Mouse (Mus musculus) kidney, embryonic 16.5 days (tissue): ENCODE data around the gene Armh4. TPM values are rescaled to one million over a fixed set of nuclear protein-coding genes. Genes with fewer than 3 reads are reported as not detected.

Experiments
- ATAC-seq: fragments of 200-750 bp; cut with Nextera tagmentation; 2 replicates; pipeline ENCODE4 v1.8.0; 2017; ENCODE audit warnings: moderate TSS enrichment; ENCODE audit not compliant: low FRiP score, low TSS enrichment
- H3K27ac ChIP-seq: fragments of 300-500 bp; sonication (generic); 2 replicates; pipeline ENCODE4 v1.5.1; 2014; ENCODE audit warnings: low read length
- H3K27me3 ChIP-seq: fragments of 300-500 bp; sonication (generic); 2 replicates; pipeline ENCODE4 v1.6.1; 2014; ENCODE audit warnings: low read length, control low read depth, mixed read lengths; ENCODE audit not compliant: insufficient read depth
- H3K36me3 ChIP-seq: fragments of 300-500 bp; sonication (generic); 2 replicates; pipeline ENCODE4 v1.6.1; 2014; ENCODE audit warnings: low read length, control low read depth, mixed read lengths; ENCODE audit not compliant: insufficient read depth
- H3K4me1 ChIP-seq: fragments of 300-500 bp; sonication (generic); 2 replicates; pipeline ENCODE4 v1.6.1; 2014; ENCODE audit warnings: low read length, control low read depth, mixed read lengths; ENCODE audit not compliant: insufficient read depth
- H3K4me2 ChIP-seq: fragments of 300-500 bp; sonication (generic); replicated peaks from 2 replicates; pipeline ENCODE4 v1.6.1; 2014; ENCODE audit warnings: low read depth, low read length
- H3K4me3 ChIP-seq: fragments of 300-500 bp; sonication (generic); 2 replicates; pipeline ENCODE4 v1.5.1; 2014; ENCODE audit warnings: mild to moderate bottlenecking, low read length
- H3K9ac ChIP-seq: fragments of 300-500 bp; sonication (generic); replicated peaks from 2 replicates; pipeline ENCODE4 v1.6.1; 2014; ENCODE audit warnings: low read length
- H3K9me3 ChIP-seq: fragments of 300-500 bp; sonication (generic); 2 replicates; pipeline ENCODE4 v1.6.1; 2016; ENCODE audit warnings: low read length, control low read depth
- WGBS: fragments of 180-500 bp; shearing (Covaris S2); extraction: QIAGEN DNeasy Blood & Tissue Kit; methylation state at CpG from one replicate; pipeline ENCODE4 v1.1.7; 2014; 5-methylcytosine and 5-hydroxymethylcytosine counted together
- polyA plus RNA-seq: library from polyadenylated mRNA; unstranded; fragments of >200 nt; fragmentation: Nextera tagmentation; extraction: Ambion mirVana; gene quantifications from 2 replicates; pipeline ENCODE4 v1.2.1, GENCODE M21; 2015

Gene Armh4
- polyA plus RNA-seq, 1 experiment from 2014 or later = 8.2 TPM

- 61% methylated on average over 7 of the region's 7 CpGs for WGBS
- no peak for ATAC-seq
- no peaks in the 10 kb centered on the region for H3K4me1 ChIP-seq
- no peaks in the 10 kb centered on the region for H3K27me3 ChIP-seq
- H3K27ac ChIP-seq = no peak overlapping the region
- H3K9ac ChIP-seq = no peak overlapping the region
- H3K4me3 ChIP-seq = no peak overlapping the region
- H3K9me3 ChIP-seq = no peaks in the 10 kb centered on the region
- H3K4me2 ChIP-seq = no peak overlapping the region
- no peaks in the 10 kb centered on the region for H3K36me3 ChIP-seq
Measured at GRCm38 (mm10) chr14:49739328-49739727, 43.9 kb downstream of the Armh4 start.

- no peak overlapping the region for H3K4me2 ChIP-seq
- no peaks in the 10 kb centered on the region for H3K4me1 ChIP-seq
- no peaks in the 10 kb centered on the region for H3K36me3 ChIP-seq
- H3K9ac ChIP-seq = no peak overlapping the region
- 64% methylated on average over 1 of the region's 2 CpGs for WGBS
- ATAC-seq = no peak
- no peak overlapping the region for H3K27ac ChIP-seq
- no peaks in the 10 kb centered on the region for H3K9me3 ChIP-seq
- H3K4me3 ChIP-seq = no peak overlapping the region
- no peaks in the 10 kb centered on the region for H3K27me3 ChIP-seq
Measured at GRCm38 (mm10) chr14:49738441-49739088, 44.6 kb downstream of the Armh4 start.

- Histone ChIP-seq H3K27me3 (no peaks in the 10 kb centered on the region), H3K4me2 (no peak overlapping the region), H3K27ac (no peak overlapping the region), H3K9me3 (no peaks in the 10 kb centered on the region), H3K4me3 (no peak overlapping the region), H3K36me3 (no peaks in the 10 kb centered on the region), H3K9ac (no peak overlapping the region), H3K4me1 (no peaks in the 10 kb centered on the region)
- ATAC-seq = no peak
Measured at GRCm38 (mm10) chr14:49733950-49734349, 49.2 kb downstream of the Armh4 start.

DNA sequence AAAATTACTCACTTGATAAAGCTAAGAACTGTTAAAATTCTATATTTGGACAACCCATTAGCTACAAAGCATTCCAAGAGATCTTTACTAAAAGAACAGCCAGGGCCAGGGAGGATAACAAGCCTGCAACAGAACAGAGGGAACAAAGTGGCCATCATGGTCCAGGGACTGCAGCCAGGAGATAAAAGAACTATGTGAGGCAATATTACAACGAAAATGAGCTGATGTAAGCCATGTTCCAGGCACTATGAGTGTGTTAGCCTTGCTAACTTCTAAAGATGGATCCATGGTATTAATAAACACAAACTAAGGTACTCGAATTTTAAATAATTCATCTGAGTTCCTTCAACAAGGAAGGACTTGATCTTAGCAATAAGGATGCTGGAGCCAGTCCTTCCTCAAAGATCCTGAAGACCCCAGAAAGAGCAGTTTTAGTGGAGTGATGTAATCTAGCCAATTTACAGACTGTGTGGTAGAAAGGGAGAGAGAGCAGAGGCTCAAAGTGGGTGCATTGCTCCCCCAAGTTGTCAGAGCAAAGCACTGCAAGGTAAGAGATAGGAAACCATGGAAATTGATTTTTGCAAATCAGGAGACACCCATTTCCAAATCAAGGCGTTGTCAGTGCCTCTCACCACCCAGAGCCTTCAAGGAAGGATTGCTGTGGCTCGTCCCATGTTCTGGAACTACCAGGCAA lies 59.7 kb downstream of the Armh4 start:
- Histone ChIP-seq H3K4me2 (no peak overlapping the region), H3K9me3 (no peaks in the 10 kb centered on the region), H3K27me3 (no peaks in the 10 kb centered on the region), H3K4me3 (no peak overlapping the region), H3K36me3 (no peaks in the 10 kb centered on the region), H3K9ac (no peak overlapping the region), H3K27ac (no peak overlapping the region), H3K4me1 (no peaks in the 10 kb centered on the region)
- WGBS = 54% methylated on average over 4 of the region's 4 CpGs
- ATAC-seq = no peak

GRCm38 (mm10) chr14:49722782-49723181 lies 60.4 kb downstream of the Armh4 start:
- Histone ChIP-seq H3K27me3 (no peaks in the 10 kb centered on the region), H3K4me3 (no peak overlapping the region), H3K4me1 (no peaks in the 10 kb centered on the region), H3K27ac (no peak overlapping the region), H3K9me3 (no peaks in the 10 kb centered on the region), H3K9ac (no peak overlapping the region), H3K4me2 (no peak overlapping the region), H3K36me3 (no peaks in the 10 kb centered on the region)
- WGBS = 47% methylated on average over 3 of the region's 3 CpGs
- no peak for ATAC-seq

- Histone ChIP-seq H3K27me3 (no peaks in the 10 kb centered on the region), H3K4me3 (no peak overlapping the region), H3K27ac (no peak overlapping the region), H3K4me2 (no peak overlapping the region), H3K9me3 (no peaks in the 10 kb centered on the region), H3K4me1 (no peaks in the 10 kb centered on the region), H3K9ac (no peak overlapping the region), H3K36me3 (no peaks in the 10 kb centered on the region)
- WGBS = 60% methylated on average over 1 of the region's 1 CpGs
- ATAC-seq = no peak
Measured at GRCm38 (mm10) chr14:49721281-49721680, 61.9 kb downstream of the Armh4 start.

GRCm38 (mm10) chr14:49719678-49720077 lies 63.5 kb downstream of the Armh4 start:
- Histone ChIP-seq H3K4me3 (no peak overlapping the region), H3K4me1 (no peaks in the 10 kb centered on the region), H3K9me3 (no peaks in the 10 kb centered on the region), H3K36me3 (no peaks in the 10 kb centered on the region), H3K4me2 (no peak overlapping the region), H3K9ac (no peak overlapping the region), H3K27ac (no peak overlapping the region), H3K27me3 (no peaks in the 10 kb centered on the region)
- no peak for ATAC-seq

GRCm38 (mm10) chr14:49711016-49711415 lies 72.2 kb downstream of the Armh4 start:
- H3K27me3 ChIP-seq = no peaks in the 10 kb centered on the region
- H3K4me1 ChIP-seq = no peaks in the 10 kb centered on the region
- no peak overlapping the region for H3K4me3 ChIP-seq
- no peak overlapping the region for H3K27ac ChIP-seq
- H3K36me3 ChIP-seq = no peaks in the 10 kb centered on the region
- 50% methylated on average over 3 of the region's 3 CpGs for WGBS
- no peak overlapping the region for H3K4me2 ChIP-seq
- ATAC-seq = no peak
- H3K9me3 ChIP-seq = no peaks in the 10 kb centered on the region
- no peak overlapping the region for H3K9ac ChIP-seq

- no peaks in the 10 kb centered on the region for H3K4me1 ChIP-seq
- no peak for ATAC-seq
- H3K4me2 ChIP-seq = no peak overlapping the region
- H3K27me3 ChIP-seq = no peaks in the 10 kb centered on the region
- no peaks in the 10 kb centered on the region for H3K9me3 ChIP-seq
- H3K9ac ChIP-seq = no peak overlapping the region
- no peak overlapping the region for H3K4me3 ChIP-seq
- no peaks in the 10 kb centered on the region for H3K36me3 ChIP-seq
- 49% methylated on average over 3 of the region's 3 CpGs for WGBS
- no peak overlapping the region for H3K27ac ChIP-seq
Measured at GRCm38 (mm10) chr14:49703432-49704200, 79.6 kb downstream of the Armh4 start.
